Mouse (Mus musculus): ENCODE data around the gene Slc39a8.

Gene Slc39a8

GRCm38 (mm10) chr3:135919305-135919704 is 94.2 kb downstream of the Slc39a8 start:
- DNase-seq = no peak

DNA sequence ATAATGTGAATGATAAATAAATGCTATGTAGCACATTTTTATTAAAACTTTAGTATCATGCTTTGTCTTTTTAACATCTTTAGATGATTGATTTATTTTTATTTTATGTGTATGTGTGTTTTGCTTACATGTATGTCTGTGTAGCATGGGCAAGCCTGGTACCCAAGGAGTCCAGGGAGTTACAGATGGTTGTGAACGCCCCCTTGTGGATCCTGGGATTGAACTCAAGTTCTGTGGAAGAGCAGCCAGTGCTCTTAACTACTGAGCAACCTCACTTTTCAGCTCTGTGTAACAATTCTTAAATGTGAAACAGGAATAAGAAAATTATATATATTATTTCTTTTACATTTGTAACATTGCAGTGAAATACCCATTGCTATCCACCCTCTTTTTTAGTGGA is 101.7 kb downstream of the Slc39a8 start:
- no peak for DNase-seq

DNA sequence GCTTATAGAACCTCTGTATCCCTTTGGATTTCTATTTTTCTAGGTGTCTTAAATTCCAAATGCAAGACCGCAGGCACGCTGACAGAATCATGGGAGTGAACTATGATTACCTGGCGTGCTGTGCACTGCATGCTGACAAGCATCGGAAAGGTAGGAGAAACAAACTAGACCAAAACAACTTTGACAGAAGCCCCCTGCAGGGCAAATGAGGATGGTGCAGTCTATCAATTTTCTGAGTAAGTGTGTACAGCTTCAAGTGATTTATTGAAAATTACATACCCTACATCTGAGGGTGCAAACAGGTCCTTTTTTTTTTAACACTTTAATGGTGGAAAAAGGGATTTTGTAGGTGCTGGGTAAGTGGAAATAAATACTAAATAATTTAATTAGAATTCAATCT is 103.1 kb downstream of the Slc39a8 start:
- DNase-seq = no peak

DNA sequence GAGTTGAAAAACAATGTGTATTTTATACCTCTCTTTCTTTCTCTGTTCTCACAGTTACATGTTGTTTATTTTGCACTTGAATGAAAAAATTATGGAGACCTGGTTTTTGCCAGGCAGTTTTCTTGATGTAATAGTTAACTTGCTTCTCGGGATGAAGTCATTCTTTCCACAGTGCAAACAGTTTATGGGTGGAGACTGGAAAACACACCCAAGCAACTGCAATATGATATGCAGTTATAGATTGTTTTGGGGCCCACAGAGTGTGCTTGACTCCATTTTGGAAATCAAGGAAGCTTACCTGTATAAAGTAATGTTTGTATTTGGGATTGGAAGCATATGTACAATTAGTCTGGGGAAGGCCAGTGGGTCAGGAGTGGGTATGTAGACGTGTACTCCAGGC is 112.4 kb downstream of the Slc39a8 start:
- no peak for DNase-seq
